9 mouse cellular contexts compared by ENCODE assay signal in genomic region chr15:79511553-79512320, GRCm38 (mm10). TPM values are rescaled to one million over a fixed set of nuclear protein-coding genes. Genes with fewer than 3 reads are reported as not detected.
DNase-seq lines count a peak whose midpoint lies in the region; ATAC-seq and TF ChIP-seq lines count a peak whose summit lies in the region.
"Had no signal": no experiment of that assay in that cellular context is flagged by ENCODE, and none has a peak within 500 bp of the region (broad histone marks: within the 10 kb centered on the region; RNA-seq: fewer than 3 reads in every experiment).

No protein-coding gene starts in this region.

- 2% methylated on average over 54 of the region's 61 CpGs for WGBS in embryonic facial prominence, embryonic 14.5 days
- 1% methylated on average over 61 of the region's 61 CpGs for WGBS in limb, embryonic 15.5 days
- 1% methylated on average over 59 of the region's 61 CpGs for WGBS in midbrain, postnatal 0 days

- H3K4me2 ChIP-seq in embryonic facial prominence, embryonic 14.5 days (ENCODE audit: low read depth, low read length), result peak overlapping the region; percentile 70
- peak overlapping the region; percentile 79 for H3K4me2 ChIP-seq in limb, embryonic 15.5 days
- peak overlapping the region; percentile 71 for H3K4me2 ChIP-seq in midbrain, postnatal 0 days (ENCODE audit: low read depth, low read length, poor library complexity, severe bottlenecking)

- H3K4me3 ChIP-seq in embryonic facial prominence, embryonic 14.5 days (ENCODE audit: low read depth, low read length), result peak overlapping the region; percentile 32
- H3K4me3 ChIP-seq in limb, embryonic 15.5 days, result peak overlapping the region; percentile 41
- peak overlapping the region; percentile 39 for H3K4me3 ChIP-seq in midbrain, postnatal 0 days (ENCODE audit: low read depth, low read length)

- 0 out of 2 replicates have a peak, but pooled peaks cover 3% of the 10 kb centered on the region for H3K4me1 ChIP-seq in embryonic facial prominence, embryonic 14.5 days (ENCODE audit: control insufficient read depth, insufficient read depth, low read length)
- H3K4me1 ChIP-seq in limb, embryonic 15.5 days, result peaks cover 34% of the 10 kb centered on the region
- peaks cover 6% of the 10 kb centered on the region; the same call in 1 of the 2 replicates for H3K4me1 ChIP-seq in midbrain, postnatal 0 days (ENCODE audit: insufficient read depth, low read length)

- H3K36me3 ChIP-seq in embryonic facial prominence, embryonic 14.5 days (ENCODE audit: control insufficient read depth, insufficient read depth, low read length), result no peaks in the 10 kb centered on the region
- H3K36me3 ChIP-seq in limb, embryonic 15.5 days, result no peaks in the 10 kb centered on the region
- H3K36me3 ChIP-seq in midbrain, postnatal 0 days (ENCODE audit: insufficient read depth, low read length), result no peaks in the 10 kb centered on the region

- H3K27ac ChIP-seq in embryonic facial prominence, embryonic 14.5 days (replicated peaks; ENCODE audit: low read depth, low read length), result no peak overlapping the region
- H3K27ac ChIP-seq in limb, embryonic 15.5 days, result no peak overlapping the region
- no peak overlapping the region for H3K27ac ChIP-seq in midbrain, postnatal 0 days (ENCODE audit: low read depth, low read length)

- ATAC-seq in embryonic facial prominence, embryonic 14.5 days (ENCODE audit: low read depth), result peak; percentile 88
- ATAC-seq in limb, embryonic 15.5 days (ENCODE audit: insufficient number of reproducible peaks, low FRiP score, low TSS enrichment, low read depth), result peak; percentile 46; the same call in 1 of the 2 replicates
- peak; percentile 82 for ATAC-seq in midbrain, postnatal 0 days (ENCODE audit: low FRiP score)

- peak; percentile 11; the same call in 1 of the 2 replicates for TF ChIP-seq CTCF in midbrain, postnatal 0 days (IDR thresholded peaks at IDR 0.05)

- peak; percentile 85 for DNase-seq in layer of hippocampus, adult 11-12 months (ENCODE audit: low spot score)
- DNase-seq in layer of hippocampus, adult 9-10 months (ENCODE audit: low spot score), result no peak
- DNase-seq in embryonic facial prominence, embryonic 14.5 days (ENCODE audit: low spot score), result peak; percentile 90
- peak; percentile 76 for DNase-seq in heart, adult 9 months (ENCODE audit: low spot score in 2 of 2)
- DNase-seq in kidney, adult 8-10 months, result peak; percentile 69 to 78
- DNase-seq in midbrain, postnatal 0 days (ENCODE audit: low spot score), result peak; percentile 90
- peak; percentile 94 for DNase-seq in testis, postnatal 10 days (ENCODE audit: low spot score)

- peaks cover 65% of the 10 kb centered on the region for H3K27me3 ChIP-seq in embryonic facial prominence, embryonic 14.5 days (replicated peaks; ENCODE audit: control insufficient read depth, insufficient read depth, low read length)
- H3K27me3 ChIP-seq in limb, embryonic 15.5 days, result peaks cover 64% of the 10 kb centered on the region
- peaks cover 41% of the 10 kb centered on the region for H3K27me3 ChIP-seq in midbrain, postnatal 0 days (ENCODE audit: insufficient read depth, low read length)

- H3K9me3 ChIP-seq in embryonic facial prominence, embryonic 14.5 days (ENCODE audit: control insufficient read depth, low read length), result no peaks in the 10 kb centered on the region
- H3K9me3 ChIP-seq in limb, embryonic 15.5 days, result no peaks in the 10 kb centered on the region
- H3K9me3 ChIP-seq in midbrain, postnatal 0 days (ENCODE audit: low read length), result no peaks in the 10 kb centered on the region

- peak overlapping the region; percentile 47 for H3K9ac ChIP-seq in embryonic facial prominence, embryonic 14.5 days (ENCODE audit: low read depth, low read length)
- 0 out of 2 replicates have a peak overlapping the region, but pooled peaks have one; percentile 18 for H3K9ac ChIP-seq in limb, embryonic 15.5 days
- 0 out of 2 replicates have a peak overlapping the region, but pooled peaks have one; percentile 20 for H3K9ac ChIP-seq in midbrain, postnatal 0 days (replicated peaks; ENCODE audit: low read length, poor library complexity, severe bottlenecking)

RNA-seq across cellular contexts. Expression of gene Kdelr3, which starts 4.5 kb away (rescaled TPM):
- polyA plus RNA-seq in embryonic facial prominence, embryonic 14.5 days (2014; fragmentation: Nextera tagmentation; extraction: Ambion mirVana), result 149 and 157 TPM in 2 replicates
- polyA plus RNA-seq in limb, embryonic 15.5 days (2015; fragmentation: Nextera tagmentation; extraction: Ambion mirVana), result 211 and 223 TPM in 2 replicates
- total RNA-seq in midbrain, postnatal 0 days (2014; rRNA removed), result 6.0 and 7.3 TPM in 2 replicates
- 5.8 and 7.7 TPM in 2 replicates for polyA plus RNA-seq in midbrain, postnatal 0 days (2015; fragmentation: Nextera tagmentation; extraction: Ambion mirVana)
- total RNA-seq: neutrophil, adult 5-6 weeks had no signal

RNA-seq across cellular contexts. Expression of gene Kcnj4, which starts 6.7 kb away (rescaled TPM):
- 0.07 and 0.09 TPM in 2 replicates for polyA plus RNA-seq in embryonic facial prominence, embryonic 14.5 days (2014; fragmentation: Nextera tagmentation; extraction: Ambion mirVana)
- polyA plus RNA-seq in limb, embryonic 15.5 days (2015; fragmentation: Nextera tagmentation; extraction: Ambion mirVana), result not detected in 2 replicates
- 1.7 and 2.2 TPM in 2 replicates for total RNA-seq in midbrain, postnatal 0 days (2014; rRNA removed)
- polyA plus RNA-seq in midbrain, postnatal 0 days (2015; fragmentation: Nextera tagmentation; extraction: Ambion mirVana), result 0.11 and 0.15 TPM in 2 replicates
- total RNA-seq: neutrophil, adult 5-6 weeks had no signal

RNA-seq across cellular contexts. Expression of gene Ddx17, which starts 34.8 kb away (rescaled TPM):
- 80.0 and 81.6 TPM in 2 replicates for polyA plus RNA-seq in embryonic facial prominence, embryonic 14.5 days (2014; fragmentation: Nextera tagmentation; extraction: Ambion mirVana)
- polyA plus RNA-seq in limb, embryonic 15.5 days (2015; fragmentation: Nextera tagmentation; extraction: Ambion mirVana), result 41.6 and 54.0 TPM in 2 replicates
- 302 and 436 TPM in 2 replicates for total RNA-seq in midbrain, postnatal 0 days (2014; rRNA removed)
- 30.0 and 35.1 TPM in 2 replicates for polyA plus RNA-seq in midbrain, postnatal 0 days (2015; fragmentation: Nextera tagmentation; extraction: Ambion mirVana)

RNA-seq across cellular contexts. Expression of gene Csnk1e, which starts 56.4 kb away (rescaled TPM):
- 75.3 and 76.3 TPM in 2 replicates for polyA plus RNA-seq in embryonic facial prominence, embryonic 14.5 days (2014; fragmentation: Nextera tagmentation; extraction: Ambion mirVana)
- 81.0 and 82.7 TPM in 2 replicates for polyA plus RNA-seq in limb, embryonic 15.5 days (2015; fragmentation: Nextera tagmentation; extraction: Ambion mirVana)
- 378 and 384 TPM in 2 replicates for total RNA-seq in midbrain, postnatal 0 days (2014; rRNA removed)
- polyA plus RNA-seq in midbrain, postnatal 0 days (2015; fragmentation: Nextera tagmentation; extraction: Ambion mirVana), result 153 and 195 TPM in 2 replicates

Comparison
In these comparisons a context has a peak if more than half of its experiments do, and no peak if none do; other contexts are left out.
1. RNA of gene Kdelr3, which starts 4.5 kb away (polyA plus RNA-seq): 211 to 223 TPM in limb, embryonic 15.5 days and 149 to 157 TPM in embryonic facial prominence, embryonic 14.5 days; 5.8 to 7.7 TPM in midbrain, postnatal 0 days; every median in the first group is over 10 times any median in the second.
2. Peak in every context shown above with its lines, with median percentiles within 50 percentile points of each other: ATAC-seq, H3K4me2 ChIP-seq, H3K4me3 ChIP-seq and H3K9ac ChIP-seq.